Mouse (Mus musculus) adrenal gland, postnatal 14 days (tissue): ENCODE results near the gene Myf5. TPM values are rescaled to one million over a fixed set of nuclear protein-coding genes. Genes with fewer than 3 reads are reported as not detected.

Experiments used
- DNase-seq: peaks from one replicate; pipeline ENCODE4 v3.0.0; 2021; ENCODE audit warnings: mixed read lengths
- long read RNA-seq, 2 experiments: library from polyadenylated mRNA; stranded (forward); transcript quantifications; one replicate each; pipeline ENCODE4 v2.0.0; 2021
- total RNA-seq: library from RNA; stranded (reverse); gene quantifications from 2 replicates; pipeline ENCODE4 v1.2.3, GENCODE M21; 2021

Gene Myf5
- not detected in 2 replicates for total RNA-seq
- long read RNA-seq, experiment 1 = 0 reads
- long read RNA-seq, experiment 2 = 0 reads

- DNase-seq = no peak
Measured at GRCm38 (mm10) chr10:107485870-107486269, at the start of gene Myf5. Gene Myf5, minus strand, starts transcription at chr10:107486134.

- DNase-seq = no peak
Measured at GRCm38 (mm10) chr10:107528758-107529157, 42.8 kb upstream of the Myf5 start.

- no peak for DNase-seq
Measured at GRCm38 (mm10) chr10:107519216-107519615, 33.3 kb upstream of the Myf5 start.

GRCm38 (mm10) chr10:107516641-107517040 lies 30.7 kb upstream of the Myf5 start:
- DNase-seq = no peak

- no peak for DNase-seq
Measured at GRCm38 (mm10) chr10:107514735-107515134, 28.8 kb upstream of the Myf5 start.

- DNase-seq = no peak
Measured at GRCm38 (mm10) chr10:107506397-107506796, 20.5 kb upstream of the Myf5 start.

GRCm38 (mm10) chr10:107503430-107503829 lies 17.5 kb upstream of the Myf5 start:
- DNase-seq = no peak

- DNase-seq = no peak
Measured at GRCm38 (mm10) chr10:107502193-107502592, 16.3 kb upstream of the Myf5 start.

- no peak for DNase-seq
Measured at GRCm38 (mm10) chr10:107499656-107500055, 13.7 kb upstream of the Myf5 start.

- DNase-seq = no peak
Measured at GRCm38 (mm10) chr10:107496402-107496801, 10.5 kb upstream of the Myf5 start.

- DNase-seq = no peak
Measured at GRCm38 (mm10) chr10:107494568-107494967, 8.6 kb upstream of the Myf5 start, which contains the start of gene Myf6. Gene Myf6, minus strand, starts transcription at chr10:107494737.

GRCm38 (mm10) chr10:107493580-107494474 lies 7.9 kb upstream of the Myf5 start:
- DNase-seq = no peak

- DNase-seq = no peak
Measured at GRCm38 (mm10) chr10:107492867-107493579, 7.1 kb upstream of the Myf5 start.

GRCm38 (mm10) chr10:107488654-107489315 lies 2.9 kb upstream of the Myf5 start:
- no peak for DNase-seq

- no peak for DNase-seq
Measured at GRCm38 (mm10) chr10:107486770-107487169, 836 bp upstream of the Myf5 start.

- no peak for DNase-seq
Measured at GRCm38 (mm10) chr10:107484050-107484449, 1.9 kb downstream of the Myf5 start.

- no peak for DNase-seq
Measured at GRCm38 (mm10) chr10:107473497-107473896, 12.4 kb downstream of the Myf5 start.

- no peak for DNase-seq
Measured at GRCm38 (mm10) chr10:107471712-107472111, 14.2 kb downstream of the Myf5 start.

GRCm38 (mm10) chr10:107467819-107468218 lies 18.1 kb downstream of the Myf5 start:
- no peak for DNase-seq

- no peak for DNase-seq
Measured at GRCm38 (mm10) chr10:107449496-107450330, 36.2 kb downstream of the Myf5 start.

- peak; percentile 16 for DNase-seq
Measured at GRCm38 (mm10) chr10:107442781-107443180, 43.2 kb downstream of the Myf5 start.

- no peak for DNase-seq
Measured at GRCm38 (mm10) chr10:107436967-107437366, 49.0 kb downstream of the Myf5 start.
